Mouse (Mus musculus) lung, postnatal 0 days (tissue): Measurements from ENCODE around the gene Gm48551. TPM values are rescaled to one million over a fixed set of nuclear protein-coding genes. Genes with fewer than 3 reads are reported as not detected.

Source experiments
- ATAC-seq: fragments of 200-750 bp; cut with Nextera tagmentation; 2 replicates; pipeline ENCODE4 v1.8.0; 2017; ENCODE audit warnings: moderate library complexity
- DNase-seq: peaks from one replicate; pipeline ENCODE4 v3.0.0-alpha.2; 2016; ENCODE audit warnings: low spot score
- H3K27ac ChIP-seq: fragments of 300-500 bp; sonication (generic); 2 replicates; pipeline ENCODE4 v1.5.1; 2014; ENCODE audit warnings: antibody characterized with exemption, mild to moderate bottlenecking, low read length, mixed read lengths
- H3K27me3 ChIP-seq: fragments of 300-500 bp; sonication (generic); replicated peaks from 2 replicates; pipeline ENCODE4 v1.6.1; 2014; ENCODE audit warnings: low read length, mixed read lengths; ENCODE audit not compliant: insufficient read depth
- H3K36me3 ChIP-seq: fragments of 300-500 bp; sonication (generic); 2 replicates; pipeline ENCODE4 v1.6.1; 2014; ENCODE audit warnings: low read length, mixed read lengths; ENCODE audit not compliant: insufficient read depth
- H3K4me1 ChIP-seq: fragments of 300-500 bp; sonication (generic); 2 replicates; pipeline ENCODE4 v1.6.1; 2014; ENCODE audit warnings: antibody characterized with exemption, low read depth, low read length, mixed read lengths; ENCODE audit not compliant: insufficient read depth
- H3K4me2 ChIP-seq: fragments of 300-500 bp; sonication (generic); replicated peaks from 2 replicates; pipeline ENCODE4 v1.6.1; 2014; ENCODE audit warnings: low read depth, mild to moderate bottlenecking, low read length, moderate library complexity, mixed read lengths
- H3K4me3 ChIP-seq: fragments of 300-500 bp; sonication (generic); 2 replicates; pipeline ENCODE4 v1.5.1; 2014; ENCODE audit warnings: low read depth, low read length
- H3K9ac ChIP-seq: fragments of 300-500 bp; sonication (generic); replicated peaks from 2 replicates; pipeline ENCODE4 v1.6.1; 2014; ENCODE audit warnings: low read depth, mild to moderate bottlenecking
- H3K9me3 ChIP-seq: fragments of 300-500 bp; sonication (generic); 2 replicates; pipeline ENCODE4 v1.6.1; 2016; ENCODE audit warnings: low read length, mixed read lengths
- CTCF ChIP-seq: IDR thresholded peaks from 2 replicates; pipeline ENCODE4 v1.5.1; 2016; ENCODE audit warnings: antibody characterized with exemption, mild to moderate bottlenecking
- EP300 ChIP-seq: IDR thresholded peaks from 2 replicates; pipeline ENCODE4 v1.6.1; 2016; ENCODE audit warnings: antibody characterized with exemption, mild to moderate bottlenecking, control low read depth
- WGBS: fragments of 180-500 bp; shearing (Covaris S2); extraction: QIAGEN DNeasy Blood & Tissue Kit; methylation state at CpG from one replicate; pipeline ENCODE4 v1.1.7; 2014; 5-methylcytosine and 5-hydroxymethylcytosine counted together
- polyA plus RNA-seq: library from polyadenylated mRNA; unstranded; fragments of >200 nt; fragmentation: Nextera tagmentation; extraction: Ambion mirVana; gene quantifications from 2 replicates; pipeline ENCODE4 v1.2.1, GENCODE M21; 2015

Gm48551 gene
- polyA plus RNA-seq, 1 experiment from 2014 or later = 2.4 TPM

- TF ChIP-seq CTCF (no peak), EP300 (no peak)
- Histone ChIP-seq H3K4me2 (no peak within 1 kb of the TSS), H3K27ac (no peak within 1 kb of the TSS), H3K9ac (no peak within 1 kb of the TSS), H3K36me3 (no peaks in the 10 kb centered on the region; the same call in none of the 2 replicates), H3K4me3 (no peak within 1 kb of the TSS), H3K4me1 (peaks cover 15% of the 10 kb centered on the region; the same call in 1 of the 2 replicates), H3K9me3 (no peaks in the 10 kb centered on the region), H3K27me3 (no peaks in the 10 kb centered on the region)
- WGBS = 57% methylated on average over 5 of the region's 5 CpGs
- no peak for DNase-seq
- ATAC-seq = no peak
Measured at GRCm38 (mm10) chr10:81388505-81389055, 4.3 kb downstream of the Gm48551 start, which contains the start of gene Gm48552. TSS of gene Gm48552 (plus strand) at chr10:81389005.

DNA sequence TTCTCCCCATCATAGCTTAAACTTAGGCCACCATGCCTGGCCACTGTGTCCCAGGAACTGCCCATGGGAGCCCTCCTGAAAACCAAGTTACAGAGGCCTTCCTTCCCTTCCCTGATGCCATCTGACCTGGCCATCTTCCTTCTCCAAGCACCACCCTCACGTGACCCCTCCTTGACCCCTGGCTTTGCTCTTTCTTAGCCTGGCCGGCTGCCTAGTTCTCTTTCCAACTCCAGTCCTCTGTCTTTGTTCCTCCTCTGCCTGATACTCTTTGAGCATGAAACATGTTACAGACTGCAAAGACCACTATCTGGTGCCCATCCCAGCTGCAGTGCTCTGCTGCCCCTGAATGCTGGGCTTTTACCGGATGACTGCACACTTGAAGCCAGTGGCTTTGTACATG, 5.1 kb downstream of the Gm48551 start:
- Histone ChIP-seq H3K36me3 (no peaks in the 10 kb centered on the region; the same call in none of the 2 replicates), H3K9me3 (no peaks in the 10 kb centered on the region), H3K27ac (no peak overlapping the region), H3K9ac (no peak overlapping the region), H3K4me3 (no peak overlapping the region), H3K27me3 (no peaks in the 10 kb centered on the region), H3K4me2 (no peak overlapping the region), H3K4me1 (peaks cover 17% of the 10 kb centered on the region)
- 45% methylated on average over 3 of the region's 3 CpGs for WGBS
- no peak for ATAC-seq
- TF ChIP-seq EP300 = no peak
- TF ChIP-seq CTCF = no peak
- no peak for DNase-seq

DNA sequence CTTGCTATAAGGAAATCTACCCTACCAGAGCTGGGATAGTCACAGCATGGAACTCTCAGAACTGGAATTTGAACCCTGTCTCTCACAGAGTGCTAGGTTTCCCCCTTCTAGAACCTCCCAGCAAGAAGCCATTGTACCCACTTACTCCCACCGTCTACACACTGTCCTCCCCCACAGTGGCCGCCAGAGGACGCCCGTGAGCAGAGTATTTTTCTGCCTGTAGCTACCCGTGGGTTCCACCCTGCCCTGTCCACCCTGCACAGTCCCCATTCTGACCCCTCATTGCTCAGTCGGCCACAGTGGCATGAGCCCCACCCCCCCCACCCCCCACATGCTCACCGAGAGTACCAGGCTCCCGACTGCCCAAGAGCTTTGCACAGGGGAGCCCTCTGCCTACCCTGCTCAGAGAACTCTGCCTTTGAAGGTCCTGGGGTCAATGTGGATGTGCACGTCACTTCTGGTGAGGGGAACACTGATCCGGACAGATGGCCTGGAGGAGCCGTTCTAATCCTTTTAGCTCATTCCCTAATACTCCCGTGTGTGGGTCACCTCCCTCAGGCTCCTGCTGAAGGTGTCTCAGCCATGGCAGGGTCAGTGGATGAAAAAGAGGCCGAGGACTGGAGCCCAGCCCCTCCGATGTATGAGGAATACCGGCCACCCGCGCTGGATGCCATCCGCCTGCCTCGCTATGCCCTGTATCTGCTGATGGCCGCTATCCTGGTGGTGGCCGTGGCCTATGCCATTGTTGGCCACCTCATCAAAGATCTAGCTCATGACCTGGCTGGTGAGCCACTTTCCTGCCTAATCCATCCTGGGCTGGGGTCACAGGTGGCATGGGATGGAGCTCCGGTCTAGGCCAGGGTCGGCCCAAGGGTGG, 5.8 kb downstream of the Gm48551 start:
- Histone ChIP-seq H3K9me3 (no peaks in the 10 kb centered on the region), H3K36me3 (no peaks in the 10 kb centered on the region; the same call in none of the 2 replicates), H3K27me3 (no peaks in the 10 kb centered on the region), H3K4me1 (peaks cover 13% of the 10 kb centered on the region), H3K9ac (no peak overlapping the region), H3K4me3 (no peak overlapping the region), H3K4me2 (no peak overlapping the region), H3K27ac (no peak overlapping the region)
- WGBS = 58% methylated on average over 23 of the region's 23 CpGs
- DNase-seq = peak; percentile 66
- TF ChIP-seq CTCF (peak; percentile 95), EP300 (no peak)
- ATAC-seq = peak; percentile 75

DNA sequence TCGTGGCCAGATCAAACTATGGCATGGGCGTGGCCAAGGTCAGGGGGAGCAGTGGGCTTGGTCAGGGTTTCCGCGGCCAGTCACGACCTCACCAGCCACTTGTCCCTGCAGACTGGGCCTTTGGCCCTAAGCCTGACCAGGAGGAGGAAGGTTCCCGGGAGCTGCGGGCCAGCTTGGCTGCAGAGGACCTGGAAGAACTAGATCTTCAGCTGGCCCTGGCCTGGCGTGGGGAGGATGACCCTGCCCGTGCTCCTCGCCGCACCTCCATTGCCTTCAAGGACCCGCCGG, 6.4 kb downstream of the Gm48551 start:
- no peaks in the 10 kb centered on the region for H3K9me3 ChIP-seq
- no peak overlapping the region for H3K4me2 ChIP-seq
- DNase-seq (no peak), ATAC-seq (no peak)
- no peak overlapping the region for H3K27ac ChIP-seq
- H3K27me3 ChIP-seq = no peaks in the 10 kb centered on the region
- TF ChIP-seq EP300 = no peak
- TF ChIP-seq CTCF = no peak
- WGBS = 89% methylated on average over 9 of the region's 13 CpGs
- H3K36me3 ChIP-seq = no peaks in the 10 kb centered on the region; the same call in none of the 2 replicates
- H3K4me1 ChIP-seq = peaks cover 9% of the 10 kb centered on the region
- no peak overlapping the region for H3K4me3 ChIP-seq
- H3K9ac ChIP-seq = no peak overlapping the region

- Histone ChIP-seq H3K36me3 (no peaks in the 10 kb centered on the region; the same call in 1 of the 2 replicates), H3K4me2 (no peak overlapping the region), H3K4me3 (no peak overlapping the region), H3K4me1 (peaks cover 9% of the 10 kb centered on the region), H3K9me3 (no peaks in the 10 kb centered on the region), H3K9ac (no peak overlapping the region), H3K27ac (no peak overlapping the region), H3K27me3 (no peaks in the 10 kb centered on the region)
- ATAC-seq = no peak
- no peak for DNase-seq
- TF ChIP-seq EP300 = no peak
- TF ChIP-seq CTCF = no peak
- 81% methylated on average over 6 of the region's 6 CpGs for WGBS
Measured at GRCm38 (mm10) chr10:81392270-81392669, 8.0 kb downstream of the Gm48551 start.

DNA sequence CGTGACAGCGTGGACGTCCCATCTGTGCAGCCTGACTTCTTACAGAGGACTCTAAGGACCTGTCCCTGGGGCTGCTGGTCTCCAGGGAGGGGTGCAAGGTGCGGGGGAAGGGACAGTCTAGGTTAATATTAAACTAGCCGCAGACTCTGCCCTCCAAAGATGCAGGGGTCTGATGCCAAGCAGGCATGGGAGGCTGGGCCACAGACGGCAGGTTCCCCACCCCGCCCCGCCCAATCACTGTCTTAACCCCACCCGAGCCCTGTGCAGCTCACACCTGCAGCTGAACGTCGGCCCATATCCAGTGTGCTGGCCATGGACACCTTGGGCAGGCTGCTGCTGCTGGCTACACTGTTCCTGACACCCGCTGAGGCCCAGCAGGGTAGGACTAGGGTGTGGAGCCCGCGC, 8.5 kb downstream of the Gm48551 start, which contains the start of gene Smim24:
Gene Smim24, plus strand, starts transcription at position 271 of the 405 bp plus-strand sequence.
- Histone ChIP-seq H3K27ac (no peak within 1 kb of the TSS), H3K9ac (peak within 1 kb of the TSS; percentile 45), H3K4me3 (peak within 1 kb of the TSS; percentile 22; the same call in 1 of the 2 replicates), H3K4me2 (peak within 1 kb of the TSS; percentile 52), H3K9me3 (no peaks in the 10 kb centered on the region), H3K36me3 (no peaks in the 10 kb centered on the region; the same call in 1 of the 2 replicates), H3K27me3 (no peaks in the 10 kb centered on the region), H3K4me1 (peaks cover 9% of the 10 kb centered on the region)
- ATAC-seq (no peak), DNase-seq (no peak)
- TF ChIP-seq EP300 = no peak
- no peak for TF ChIP-seq CTCF
- WGBS = 49% methylated on average over 14 of the region's 14 CpGs
